In the genomic region with DNA sequence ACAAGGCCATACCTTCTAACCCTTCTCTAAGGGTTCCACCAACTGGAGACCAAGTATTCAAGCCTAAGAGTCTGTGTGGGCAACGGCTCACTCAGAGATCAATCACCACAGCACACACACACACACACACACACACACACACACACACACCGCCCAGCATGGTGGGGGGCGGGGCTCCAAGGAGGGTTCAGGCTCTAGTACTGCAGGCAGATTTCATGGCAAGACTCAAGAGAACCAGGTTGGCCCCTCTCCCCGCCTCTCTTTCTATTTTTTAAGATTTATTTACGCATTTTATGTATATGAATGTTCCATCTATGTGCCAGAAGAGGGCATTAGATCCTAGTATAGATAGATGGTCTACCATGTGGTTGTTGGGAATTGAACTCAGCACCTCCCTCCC, we compare ENCODE assay signal across 14 mouse cellular contexts. TPM values are rescaled to one million over a fixed set of nuclear protein-coding genes. Genes with fewer than 3 reads are reported as not detected.
A peak's percentile ranks its signal among the peaks of the same experiment; 100 is the strongest.
DNase-seq lines count a peak whose midpoint lies in the region; ATAC-seq and TF ChIP-seq lines count a peak whose summit lies in the region.
"Had no signal": no experiment of that assay in that cellular context is flagged by ENCODE, and none has a peak within 500 bp of the region (broad histone marks: within the 10 kb centered on the region; RNA-seq: fewer than 3 reads in every experiment).

No protein-coding gene starts in this region.

- H3K4me1 ChIP-seq in heart, embryonic 10.5 days, result peaks cover 8% of the 10 kb centered on the region
- no peaks in the 10 kb centered on the region for H3K4me1 ChIP-seq in lung, embryonic 16.5 days (replicated peaks; ENCODE audit: control insufficient read depth, insufficient read depth, low read length)
- H3K4me1 ChIP-seq in lung, adult 2 months (ENCODE audit: control insufficient read depth, insufficient read depth, low read length), result no peaks in the 10 kb centered on the region

- H3K36me3 ChIP-seq in heart, embryonic 10.5 days, result no peaks in the 10 kb centered on the region
- H3K36me3 ChIP-seq in lung, embryonic 16.5 days (ENCODE audit: control insufficient read depth, insufficient read depth, low read length), result no peaks in the 10 kb centered on the region
- H3K36me3 ChIP-seq: G1E; midbrain, embryonic 12.5 days; neural tube, embryonic 12.5 days had no signal

- peak; percentile 70 for DNase-seq in heart, embryonic 10.5 days (ENCODE audit: low spot score)
- DNase-seq in heart, postnatal 36 days, result no peak
- DNase-seq in lung, adult 2 months, result no peak
- peak; percentile 17 for DNase-seq in NIH3T3 (ENCODE audit: low read depth)
- DNase-seq in naive thymus-derived CD4-positive, alpha-beta T cell, adult 2 months (ENCODE audit: low read depth), result peak; percentile 14
- no peak for DNase-seq in left cerebral cortex, postnatal 36 days (ENCODE audit: low spot score in 2 of 2)

- intact Hi-C loops in heart, postnatal 36 days (cut with DNase I), result loop anchor here (1.0 kb wide), 3 partner anchors 83 to 153 kb away; a partner anchor contains a TSS
- intact Hi-C loops in left cerebral cortex, postnatal 36 days (cut with DNase I), result loop anchor here (5.0 to 10.0 kb wide), 3 partner anchors 81 to 151 kb away; a partner anchor contains a TSS

- 47% methylated on average over 5 of the region's 5 CpGs for WGBS in heart, embryonic 10.5 days
- WGBS in lung, embryonic 16.5 days, result 47% methylated on average over 5 of the region's 5 CpGs
- 52% methylated on average over 5 of the region's 5 CpGs for WGBS in lung, adult 2 months

- no peak overlapping the region for H3K27ac ChIP-seq in heart, embryonic 10.5 days
- no peak overlapping the region for H3K27ac ChIP-seq in lung, embryonic 16.5 days (ENCODE audit: low read length)
- H3K27ac ChIP-seq: heart, adult 2 months; hindbrain, postnatal 0 days; macrophage; midbrain, embryonic 12.5 days; neural tube, embryonic 12.5 days had no signal

- ATAC-seq in lung, embryonic 16.5 days (ENCODE audit: low read depth), result peak; percentile 56; the same call in 1 of the 2 replicates

- no peak for TF ChIP-seq CTCF in lung, adult 2 months (IDR thresholded peaks at IDR 0.05; ENCODE audit: insufficient read depth, low read length)

- no peaks in the 10 kb centered on the region for H3K9me3 ChIP-seq in heart, embryonic 10.5 days
- no peaks in the 10 kb centered on the region for H3K9me3 ChIP-seq in lung, embryonic 16.5 days (ENCODE audit: control insufficient read depth, low read length)
- H3K9me3 ChIP-seq: G1E; midbrain, embryonic 12.5 days; neural tube, embryonic 12.5 days had no signal

- no peak overlapping the region for H3K9ac ChIP-seq in lung, embryonic 16.5 days (ENCODE audit: low read length)
- H3K9ac ChIP-seq: liver, postnatal 0 days; midbrain, embryonic 12.5 days; neural tube, embryonic 12.5 days had no signal

- no peak for TF ChIP-seq POLR2A in lung, adult 2 months (IDR thresholded peaks at IDR 0.05; ENCODE audit: borderline replicate concordance, extremely low read depth, low read depth, low read length)

- no peaks in the 10 kb centered on the region for H3K27me3 ChIP-seq in heart, embryonic 10.5 days (ENCODE audit: insufficient read depth, poor library complexity, severe bottlenecking)
- H3K27me3 ChIP-seq in lung, embryonic 16.5 days (ENCODE audit: control insufficient read depth, insufficient read depth, low read depth, low read length), result no peaks in the 10 kb centered on the region
- H3K27me3 ChIP-seq: midbrain, embryonic 12.5 days; neural tube, embryonic 12.5 days had no signal

- H3K4me2 ChIP-seq in lung, embryonic 16.5 days (ENCODE audit: low read depth, low read length), result no peak overlapping the region
- H3K4me2 ChIP-seq: midbrain, embryonic 12.5 days; neural tube, embryonic 12.5 days had no signal

- H3K4me3 ChIP-seq in heart, embryonic 10.5 days, result no peak overlapping the region
- H3K4me3 ChIP-seq in lung, embryonic 16.5 days (ENCODE audit: low read length), result no peak overlapping the region
- H3K4me3 ChIP-seq in lung, adult 2 months (replicated peaks; ENCODE audit: extremely low read depth, low read depth, low read length), result no peak overlapping the region
- H3K4me3 ChIP-seq: heart, adult 2 months; midbrain, embryonic 12.5 days; neural tube, embryonic 12.5 days had no signal

RNA-seq across cellular contexts. Expression of a gene that starts 16.9 kb away (rescaled TPM):
- polyA plus RNA-seq in heart, embryonic 10.5 days (2016; fragmentation: Nextera tagmentation; extraction: Ambion mirVana), result 12.6 and 19.9 TPM in 2 replicates
- under 1 TPM; 0.54 to 1.00 TPM for total RNA-seq in heart, postnatal 36 days (2021)
- 20.7 and 21.7 TPM in 2 replicates for polyA plus RNA-seq in lung, embryonic 16.5 days (2015; fragmentation: Nextera tagmentation; extraction: Ambion mirVana)
- polyA plus RNA-seq in lung, adult 2 months (2012; rRNA removed), result 26.3 and 27.5 TPM in 2 replicates
- total RNA-seq in left cerebral cortex, postnatal 36 days (2021), result 1 to 10 TPM; 4.8 to 6.2 TPM

Comparison
In these comparisons a context has a peak if more than half of its experiments do, and no peak if none do; other contexts are left out.
1. DNase-seq: peak in heart, embryonic 10.5 days (single experiment), NIH3T3 (single experiment) and naive thymus-derived CD4-positive, alpha-beta T cell, adult 2 months (single experiment); none in heart, postnatal 36 days (0 of 2), lung, adult 2 months (single experiment) and left cerebral cortex, postnatal 36 days (0 of 2).